Mouse (Mus musculus) neural tube, embryonic 12.5 days (tissue): Measurements from ENCODE around the gene E030025P04Rik. TPM values are rescaled to one million over a fixed set of nuclear protein-coding genes. Genes with fewer than 3 reads are reported as not detected.

Experiments used
- polyA plus RNA-seq: library from polyadenylated mRNA; unstranded; fragments of >200 nt; fragmentation: Nextera tagmentation; extraction: Ambion mirVana; gene quantifications from 2 replicates; pipeline ENCODE4 v1.2.1, GENCODE M21; 2016

Gene E030025P04Rik
- polyA plus RNA-seq, 1 experiment from 2014 or later: not detected

Other genes with a start within 250 kb of the E030025P04Rik start
- gene Axin2, start 224.0 kb downstream of the E030025P04Rik start, polyA plus RNA-seq: 13.6 and 15.4 TPM in 2 replicates
- gene Rgs9, start 153.8 kb upstream of the E030025P04Rik start, polyA plus RNA-seq: 3.4 TPM in 2 replicates
- gene Gna13, start 218.5 kb upstream of the E030025P04Rik start, polyA plus RNA-seq: 18.6 and 18.7 TPM in 2 replicates